Mouse (Mus musculus) adrenal gland, postnatal 36 days (tissue): ENCODE results near the gene Timm8b. TPM values are rescaled to one million over a fixed set of nuclear protein-coding genes. Genes with fewer than 3 reads are reported as not detected.

Experiments
- DNase-seq, 2 experiments: peaks; one replicate each; pipeline ENCODE4 v3.0.0; 2021; ENCODE audit warnings: mixed read lengths in 1 of 2
- long read RNA-seq, 2 experiments: library from polyadenylated mRNA; stranded (forward); transcript quantifications; one replicate each; pipeline ENCODE4 v2.0.0; 2021; ENCODE audit warnings: borderline sequencing depth in 2 of 2
- total RNA-seq, 2 experiments: library from RNA; stranded (reverse); gene quantifications; 2 replicates each; pipeline ENCODE4 v1.2.3; 2021

The Timm8b gene
- total RNA-seq, result 100 to 1,000 TPM; 196 to 200 TPM
- long read RNA-seq, experiment 1, transcript Timm8b-201 (2 exons, 518 nt), result major isoform, 200 of 206 reads
- long read RNA-seq, experiment 1, partial matches to known transcripts, result 5 of 206 reads
- long read RNA-seq, experiment 1, other reads (novel, unspliced or antisense), result 1 of 206 reads
- long read RNA-seq, experiment 2, transcript Timm8b-201 (2 exons, 518 nt), result major isoform, 101 of 103 reads
- long read RNA-seq, experiment 2, partial matches to known transcripts, result 0 of 103 reads
- long read RNA-seq, experiment 2, other reads (novel, unspliced or antisense), result 2 of 103 reads

- peak; percentile 95 to 96 for DNase-seq
Observed at GRCm38 (mm10) chr9:50603189-50603997, at the start of gene Timm8b, which contains the start of gene Sdhd. Gene Timm8b, plus strand, starts transcription at chr9:50603910. Gene Sdhd, minus strand, starts transcription at chr9:50603812.

- peak; percentile 44 to 57 for DNase-seq
Observed at GRCm38 (mm10) chr9:50554241-50555093, 49.2 kb upstream of the Timm8b start, which contains the start of gene Il18. Gene Il18, plus strand, starts transcription at chr9:50554827.

- DNase-seq, result peak in 1 of 2 experiments; percentile 34
Observed at GRCm38 (mm10) chr9:50555094-50555446, 48.6 kb upstream of the Timm8b start, which contains the start of gene Bco2. Gene Bco2, minus strand, starts transcription at chr9:50555181.

- no peak for DNase-seq
Observed at GRCm38 (mm10) chr9:50561145-50561917, 42.4 kb upstream of the Timm8b start, which contains the start of gene Tex12. Gene Tex12, minus strand, starts transcription at chr9:50561325.

- DNase-seq, result no peak
Observed at GRCm38 (mm10) chr9:50561918-50562360, 41.8 kb upstream of the Timm8b start.

- no peak for DNase-seq
Observed at GRCm38 (mm10) chr9:50565173-50565572, 38.5 kb upstream of the Timm8b start.

GRCm38 (mm10) chr9:50565940-50566339 lies 37.8 kb upstream of the Timm8b start:
- DNase-seq, result no peak

- no peak for DNase-seq
Observed at GRCm38 (mm10) chr9:50567372-50567771, 36.3 kb upstream of the Timm8b start.

- no peak for DNase-seq
Observed at GRCm38 (mm10) chr9:50567881-50568280, 35.8 kb upstream of the Timm8b start.

- peak in 1 of 2 experiments; percentile 23 for DNase-seq
Observed at GRCm38 (mm10) chr9:50569599-50570525, 33.8 kb upstream of the Timm8b start.

- DNase-seq, result no peak
Observed at GRCm38 (mm10) chr9:50580370-50580769, 23.3 kb upstream of the Timm8b start.

GRCm38 (mm10) chr9:50585145-50585818 lies 18.4 kb upstream of the Timm8b start:
- DNase-seq, result no peak

- DNase-seq, result no peak
Observed at GRCm38 (mm10) chr9:50586955-50587354, 16.8 kb upstream of the Timm8b start.

- peak; percentile 28 to 51 for DNase-seq
Observed at GRCm38 (mm10) chr9:50590856-50591518, 12.7 kb upstream of the Timm8b start.

GRCm38 (mm10) chr9:50592955-50593354 lies 10.8 kb upstream of the Timm8b start:
- no peak for DNase-seq

GRCm38 (mm10) chr9:50593544-50593943 lies 10.2 kb upstream of the Timm8b start:
- DNase-seq, result peak; percentile 17 to 51

- DNase-seq, result no peak
Observed at GRCm38 (mm10) chr9:50594794-50595417, 8.8 kb upstream of the Timm8b start.

- peak in 1 of 2 experiments; percentile 18 for DNase-seq
Observed at GRCm38 (mm10) chr9:50596973-50597372, 6.7 kb upstream of the Timm8b start.
